Comparison of ENCODE assay signal across 8 mouse cellular contexts in the genomic region with DNA sequence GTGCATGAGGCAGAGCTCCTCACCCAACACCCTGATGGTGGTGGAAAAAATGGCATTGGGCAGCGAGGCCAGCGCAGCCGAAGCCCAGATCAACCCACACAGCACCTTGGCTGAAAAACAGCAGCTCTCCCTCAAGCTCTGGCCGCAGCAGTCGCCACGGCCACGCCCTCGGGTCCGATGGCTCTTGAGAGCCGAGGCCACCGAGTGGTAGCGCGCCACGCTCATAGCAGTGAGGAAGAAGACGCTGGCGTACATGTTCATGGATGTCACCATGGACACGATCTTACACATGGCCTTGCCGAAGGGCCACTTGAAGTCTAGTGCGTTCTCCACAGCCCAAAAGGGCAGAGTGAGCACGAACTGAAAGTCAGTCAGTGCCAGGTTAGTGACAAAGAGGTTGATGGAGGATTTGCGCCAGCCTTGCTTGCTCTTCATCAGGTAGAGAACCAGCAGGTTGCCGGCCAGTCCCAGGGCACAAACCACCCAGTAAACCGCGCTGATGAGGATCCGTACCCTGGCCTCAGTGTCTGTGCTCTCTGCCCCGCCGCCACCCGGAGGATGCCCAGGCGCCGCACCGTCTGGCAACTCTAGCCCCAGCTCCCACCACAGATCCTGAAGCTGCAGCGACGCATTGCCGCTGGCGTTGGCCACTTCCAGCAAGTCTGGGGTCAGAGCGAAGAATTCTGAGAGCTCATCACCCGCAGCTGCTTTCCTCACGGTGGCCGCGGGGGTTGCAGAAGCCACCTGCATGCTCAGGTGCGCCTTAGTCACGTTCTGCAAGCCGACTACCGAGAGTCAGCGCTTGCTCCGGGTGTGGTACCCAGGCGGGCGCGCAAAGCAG. TPM values are rescaled to one million over a fixed set of nuclear protein-coding genes. Genes with fewer than 3 reads are reported as not detected.
DNase-seq lines count a peak whose midpoint lies in the region; ATAC-seq and TF ChIP-seq lines count a peak whose summit lies in the region.

No protein-coding gene starts in this region.

- no peak for TF ChIP-seq CTCF in thymus, adult 2 months (IDR thresholded peaks at IDR 0.05; ENCODE audit: borderline replicate concordance, control insufficient read depth, extremely low read depth, insufficient read depth, low read length, poor library complexity)

- H3K4me1 ChIP-seq in hindbrain, embryonic 16.5 days (ENCODE audit: control insufficient read depth, insufficient read depth, low read depth, low read length), result peaks cover 24% of the 10 kb centered on the region
- H3K4me1 ChIP-seq in midbrain, embryonic 12.5 days, result peaks cover 20% of the 10 kb centered on the region
- no peaks in the 10 kb centered on the region for H3K4me1 ChIP-seq in thymus, adult 2 months (replicated peaks; ENCODE audit: control insufficient read depth, insufficient read depth, low read length)

- H3K9ac ChIP-seq in hindbrain, embryonic 16.5 days (ENCODE audit: low read depth, low read length), result peak overlapping the region; percentile 63
- peak overlapping the region; percentile 24; the same call in 1 of the 2 replicates for H3K9ac ChIP-seq in midbrain, embryonic 12.5 days (replicated peaks)

- H3K27me3 ChIP-seq in hindbrain, embryonic 16.5 days (replicated peaks; ENCODE audit: control insufficient read depth, insufficient read depth, low read length), result peaks cover 33% of the 10 kb centered on the region
- H3K27me3 ChIP-seq in midbrain, embryonic 12.5 days, result peaks cover 53% of the 10 kb centered on the region
- H3K27me3 ChIP-seq in thymus, adult 2 months (ENCODE audit: control insufficient read depth, insufficient read depth, low read length), result no peaks in the 10 kb centered on the region; the same call in 1 of the 2 replicates

- DNase-seq in cerebellum, postnatal 10 days, result peak; percentile 44 to 48
- DNase-seq in cerebellum, adult 11 months, result no peak
- DNase-seq in lung, postnatal 4 days, result peak; percentile 9 to 27
- DNase-seq in lung, postnatal 25 days (ENCODE audit: low spot score), result no peak
- no peak for DNase-seq in thymus, adult 2 months
- no peak for DNase-seq in urinary bladder, adult 2 months (ENCODE audit: low spot score)

- H3K27ac ChIP-seq in hindbrain, embryonic 16.5 days (ENCODE audit: low read depth, low read length), result no peak overlapping the region
- no peak overlapping the region for H3K27ac ChIP-seq in midbrain, embryonic 12.5 days (replicated peaks)
- H3K27ac ChIP-seq in thymus, adult 2 months (ENCODE audit: control insufficient read depth, insufficient read depth, low read length), result no peak overlapping the region

- TF ChIP-seq POLR2A in thymus, adult 2 months (IDR thresholded peaks at IDR 0.05; ENCODE audit: control insufficient read depth, extremely low read depth, insufficient read depth, low read length, poor library complexity), result no peak

- H3K4me2 ChIP-seq in hindbrain, embryonic 16.5 days (ENCODE audit: low read length), result peak overlapping the region; percentile 83
- peak overlapping the region; percentile 57 for H3K4me2 ChIP-seq in midbrain, embryonic 12.5 days (replicated peaks)

- peak; percentile 41; the same call in 1 of the 2 replicates for ATAC-seq in hindbrain, embryonic 16.5 days
- peak; percentile 45; the same call in 1 of the 2 replicates for ATAC-seq in midbrain, embryonic 12.5 days (ENCODE audit: low FRiP score, low read depth)

- H3K9me3 ChIP-seq in hindbrain, embryonic 16.5 days (ENCODE audit: control insufficient read depth, low read length), result no peaks in the 10 kb centered on the region
- H3K9me3 ChIP-seq in midbrain, embryonic 12.5 days, result no peaks in the 10 kb centered on the region

- H3K4me3 ChIP-seq in hindbrain, embryonic 16.5 days (ENCODE audit: low read length), result peak overlapping the region; percentile 49
- peak overlapping the region; percentile 40 for H3K4me3 ChIP-seq in midbrain, embryonic 12.5 days
- H3K4me3 ChIP-seq in thymus, adult 2 months (ENCODE audit: control insufficient read depth, insufficient read depth, low read length), result no peak overlapping the region

- 2% methylated on average over 49 of the region's 49 CpGs for WGBS in hindbrain, embryonic 16.5 days
- WGBS in midbrain, embryonic 12.5 days, result 3% methylated on average over 49 of the region's 49 CpGs
- 6% methylated on average over 49 of the region's 49 CpGs for WGBS in thymus, adult 2 months

- H3K36me3 ChIP-seq in hindbrain, embryonic 16.5 days (ENCODE audit: control insufficient read depth, insufficient read depth, low read length), result no peaks in the 10 kb centered on the region
- H3K36me3 ChIP-seq in midbrain, embryonic 12.5 days, result no peaks in the 10 kb centered on the region
- H3K36me3 ChIP-seq in thymus, adult 2 months (ENCODE audit: control insufficient read depth, insufficient read depth, low read length), result no peaks in the 10 kb centered on the region

RNA-seq across cellular contexts. Expression of gene Rxfp3, which starts 1.0 kb away (rescaled TPM):
- 6.0 and 6.8 TPM in 2 replicates for polyA plus RNA-seq in hindbrain, embryonic 16.5 days (2015; fragmentation: Nextera tagmentation; extraction: Ambion mirVana)
- polyA plus RNA-seq in midbrain, embryonic 12.5 days (2016; fragmentation: Nextera tagmentation; extraction: Ambion mirVana), result 1.6 and 2.5 TPM in 2 replicates
- polyA plus RNA-seq in thymus, adult 2 months (2012; rRNA removed), result 0.03 and 0.05 TPM in 2 replicates
- 0.03 and 0.10 TPM in 2 replicates for polyA plus RNA-seq in urinary bladder, adult 2 months (2012; rRNA removed)

RNA-seq across cellular contexts. Expression of gene Adamts12, which starts 27.8 kb away (rescaled TPM):
- polyA plus RNA-seq in hindbrain, embryonic 16.5 days (2015; fragmentation: Nextera tagmentation; extraction: Ambion mirVana), result 1.6 and 2.3 TPM in 2 replicates
- 3.0 and 5.1 TPM in 2 replicates for polyA plus RNA-seq in midbrain, embryonic 12.5 days (2016; fragmentation: Nextera tagmentation; extraction: Ambion mirVana)
- polyA plus RNA-seq in thymus, adult 2 months (2012; rRNA removed), result 0.29 and 0.35 TPM in 2 replicates
- 2.9 and 3.5 TPM in 2 replicates for polyA plus RNA-seq in urinary bladder, adult 2 months (2012; rRNA removed)

RNA-seq across cellular contexts. Expression of gene Slc45a2, which starts 36.2 kb away (rescaled TPM):
- polyA plus RNA-seq in hindbrain, embryonic 16.5 days (2015; fragmentation: Nextera tagmentation; extraction: Ambion mirVana), result 0.14 and 0.24 TPM in 2 replicates
- polyA plus RNA-seq in midbrain, embryonic 12.5 days (2016; fragmentation: Nextera tagmentation; extraction: Ambion mirVana), result 0.08 and 0.20 TPM in 2 replicates
- polyA plus RNA-seq in thymus, adult 2 months (2012; rRNA removed), result 0.05 TPM in 1 of 2 replicates, not detected in the other
- 0.01 and 0.04 TPM in 2 replicates for polyA plus RNA-seq in urinary bladder, adult 2 months (2012; rRNA removed)

RNA-seq across cellular contexts. Expression of gene Amacr, which starts 55.2 kb away (rescaled TPM):
- 14.1 and 14.3 TPM in 2 replicates for polyA plus RNA-seq in hindbrain, embryonic 16.5 days (2015; fragmentation: Nextera tagmentation; extraction: Ambion mirVana)
- 8.5 and 9.8 TPM in 2 replicates for polyA plus RNA-seq in midbrain, embryonic 12.5 days (2016; fragmentation: Nextera tagmentation; extraction: Ambion mirVana)
- 3.1 and 5.6 TPM in 2 replicates for polyA plus RNA-seq in thymus, adult 2 months (2012; rRNA removed)
- polyA plus RNA-seq in urinary bladder, adult 2 months (2012; rRNA removed), result 11.4 and 14.4 TPM in 2 replicates

Comparison
In these comparisons a context has a peak if more than half of its experiments do, and no peak if none do; other contexts are left out.
1. DNase-seq: peak in cerebellum, postnatal 10 days (2 of 2) and lung, postnatal 4 days (2 of 2); none in cerebellum, adult 11 months (single experiment), lung, postnatal 25 days (single experiment), thymus, adult 2 months (single experiment) and urinary bladder, adult 2 months (single experiment).